Mouse (Mus musculus): ENCODE measurements around the gene Gh.

Gh gene

GRCm38 (mm10) chr11:106269060-106269431 is 32.6 kb downstream of the Gh start:
- DNase-seq (ENCODE audit: low read depth, low spot score) = no peak

- no peak for DNase-seq (ENCODE audit: low read depth, low spot score)
These were observed 33.2 kb downstream of the Gh start for GRCm38 (mm10) chr11:106268326-106269059.

GRCm38 (mm10) chr11:106267871-106268270 is 33.8 kb downstream of the Gh start:
- no peak for DNase-seq (ENCODE audit: low read depth, low spot score)

GRCm38 (mm10) chr11:106267311-106267852 is 34.3 kb downstream of the Gh start:
- no peak for DNase-seq (ENCODE audit: low read depth, low spot score)

GRCm38 (mm10) chr11:106266431-106266830 is 35.2 kb downstream of the Gh start:
- no peak for DNase-seq (ENCODE audit: low read depth, low spot score)

GRCm38 (mm10) chr11:106265570-106265969 is 36.1 kb downstream of the Gh start:
- DNase-seq (ENCODE audit: low read depth, low spot score) = no peak

GRCm38 (mm10) chr11:106264988-106265387 is 36.7 kb downstream of the Gh start:
- DNase-seq (ENCODE audit: low read depth, low spot score) = no peak

- DNase-seq (ENCODE audit: low read depth, low spot score) = no peak
These were observed 37.7 kb downstream of the Gh start for GRCm38 (mm10) chr11:106263963-106264362.

- no peak for DNase-seq (ENCODE audit: low read depth, low spot score)
These were observed 40.7 kb downstream of the Gh start for GRCm38 (mm10) chr11:106260826-106261450.

- no peak for DNase-seq (ENCODE audit: low read depth, low spot score)
These were observed 44.9 kb downstream of the Gh start for GRCm38 (mm10) chr11:106256775-106257174.

GRCm38 (mm10) chr11:106255685-106256451 is 45.8 kb downstream of the Gh start, which contains the start of the genes Ftsj3 and Psmc5:
TSS of gene Ftsj3 (minus strand) at chr11:106256079.
TSS of gene Psmc5 (plus strand) at chr11:106256154.
- DNase-seq (ENCODE audit: low read depth, low spot score) = peak; percentile 95

GRCm38 (mm10) chr11:106255174-106255573 is 46.5 kb downstream of the Gh start:
- no peak for DNase-seq (ENCODE audit: low read depth, low spot score)

GRCm38 (mm10) chr11:106254767-106255166 is 46.9 kb downstream of the Gh start:
- DNase-seq (ENCODE audit: low read depth, low spot score) = no peak

All from ES-CJ7 (cell line).